Mouse (Mus musculus) kidney, embryonic 14.5 days (tissue): Measurements from ENCODE around the gene Slc41a2. TPM values are rescaled to one million over a fixed set of nuclear protein-coding genes. Genes with fewer than 3 reads are reported as not detected.

Experiments used
- ATAC-seq: fragments of 200-750 bp; cut with Nextera tagmentation; 2 replicates; pipeline ENCODE4 v1.8.0; 2017; ENCODE audit warnings: moderate number of reproducible peaks, mild to moderate bottlenecking, moderate TSS enrichment, moderate library complexity; ENCODE audit not compliant: low FRiP score, low TSS enrichment
- H3K27ac ChIP-seq: fragments of 300-500 bp; sonication (generic); 2 replicates; pipeline ENCODE4 v1.5.1; 2014; ENCODE audit warnings: low read depth, mild to moderate bottlenecking, low read length, moderate library complexity, mixed read lengths
- H3K27me3 ChIP-seq: fragments of 300-500 bp; sonication (generic); 2 replicates; pipeline ENCODE4 v1.6.1; 2014; ENCODE audit warnings: mild to moderate bottlenecking, low read length; ENCODE audit not compliant: control insufficient read depth, insufficient read depth
- H3K36me3 ChIP-seq: fragments of 300-500 bp; sonication (generic); 2 replicates; pipeline ENCODE4 v1.6.1; 2014; ENCODE audit warnings: low read length, mixed read lengths; ENCODE audit not compliant: control insufficient read depth, insufficient read depth
- H3K4me1 ChIP-seq: fragments of 300-500 bp; sonication (generic); 2 replicates; pipeline ENCODE4 v1.6.1; 2014; ENCODE audit warnings: low read length, mixed read lengths; ENCODE audit not compliant: control insufficient read depth, insufficient read depth
- H3K4me2 ChIP-seq: fragments of 300-500 bp; sonication (generic); replicated peaks from 2 replicates; pipeline ENCODE4 v1.6.1; 2014; ENCODE audit warnings: low read depth, mild to moderate bottlenecking, low read length
- H3K4me3 ChIP-seq: fragments of 300-500 bp; sonication (generic); 2 replicates; pipeline ENCODE4 v1.5.1; 2014; ENCODE audit warnings: mild to moderate bottlenecking, low read length
- H3K9ac ChIP-seq: fragments of 300-500 bp; sonication (generic); 2 replicates; pipeline ENCODE4 v1.6.1; 2014; ENCODE audit warnings: low read depth, mild to moderate bottlenecking, low read length, moderate library complexity
- H3K9me3 ChIP-seq: fragments of 300-500 bp; sonication (generic); 2 replicates; pipeline ENCODE4 v1.6.1; 2016; ENCODE audit warnings: low read length; ENCODE audit not compliant: control insufficient read depth
- WGBS: fragments of 180-500 bp; shearing (Covaris S2); extraction: QIAGEN DNeasy Blood & Tissue Kit; methylation state at CpG from one replicate; pipeline ENCODE4 v1.1.7; 2014; 5-methylcytosine and 5-hydroxymethylcytosine counted together
- polyA plus RNA-seq: library from polyadenylated mRNA; unstranded; fragments of >200 nt; fragmentation: Nextera tagmentation; extraction: Ambion mirVana; gene quantifications from 2 replicates; pipeline ENCODE4 v1.2.1, GENCODE M21; 2014

The Slc41a2 gene
- polyA plus RNA-seq, 1 experiment from 2014 or later = 0.50 TPM

GRCm38 (mm10) chr10:83284916-83285315 lies 52.8 kb downstream of the Slc41a2 start:
- H3K4me1 ChIP-seq = no peaks in the 10 kb centered on the region
- H3K4me2 ChIP-seq = no peak overlapping the region
- H3K9me3 ChIP-seq = no peaks in the 10 kb centered on the region
- H3K27ac ChIP-seq = no peak overlapping the region
- no peak for ATAC-seq
- H3K9ac ChIP-seq = no peak overlapping the region
- H3K36me3 ChIP-seq = no peaks in the 10 kb centered on the region
- 92% methylated on average over 4 of the region's 4 CpGs for WGBS
- H3K4me3 ChIP-seq = no peak overlapping the region
- no peaks in the 10 kb centered on the region; the same call in 1 of the 2 replicates for H3K27me3 ChIP-seq

- Histone ChIP-seq H3K27me3 (no peaks in the 10 kb centered on the region), H3K9me3 (no peaks in the 10 kb centered on the region), H3K4me3 (no peak overlapping the region), H3K4me1 (no peaks in the 10 kb centered on the region), H3K4me2 (no peak overlapping the region), H3K36me3 (no peaks in the 10 kb centered on the region), H3K9ac (no peak overlapping the region), H3K27ac (no peak overlapping the region)
- 47% methylated on average over 13 of the region's 13 CpGs for WGBS
- no peak for ATAC-seq
These were observed 71.0 kb downstream of the Slc41a2 start for GRCm38 (mm10) chr10:83266731-83267130.

- no peaks in the 10 kb centered on the region for H3K27me3 ChIP-seq
- no peaks in the 10 kb centered on the region for H3K36me3 ChIP-seq
- H3K4me2 ChIP-seq = no peak overlapping the region
- no peak overlapping the region for H3K27ac ChIP-seq
- no peak overlapping the region for H3K4me3 ChIP-seq
- ATAC-seq = no peak
- 89% methylated on average over 5 of the region's 5 CpGs for WGBS
- H3K9me3 ChIP-seq = no peaks in the 10 kb centered on the region
- H3K4me1 ChIP-seq = no peaks in the 10 kb centered on the region
- no peak overlapping the region for H3K9ac ChIP-seq
These were observed 71.4 kb downstream of the Slc41a2 start for GRCm38 (mm10) chr10:83266241-83266640.

- Histone ChIP-seq H3K9ac (no peak overlapping the region), H3K27me3 (no peaks in the 10 kb centered on the region), H3K36me3 (no peaks in the 10 kb centered on the region), H3K27ac (no peak overlapping the region), H3K4me2 (no peak overlapping the region), H3K4me1 (no peaks in the 10 kb centered on the region), H3K9me3 (no peaks in the 10 kb centered on the region), H3K4me3 (no peak overlapping the region)
- no peak for ATAC-seq
- 65% methylated on average over 8 of the region's 8 CpGs for WGBS
These were observed 73.0 kb downstream of the Slc41a2 start for GRCm38 (mm10) chr10:83264680-83265079.

- H3K27ac ChIP-seq = no peak overlapping the region
- ATAC-seq = no peak
- no peaks in the 10 kb centered on the region for H3K36me3 ChIP-seq
- 51% methylated on average over 2 of the region's 2 CpGs for WGBS
- H3K9ac ChIP-seq = no peak overlapping the region
- no peaks in the 10 kb centered on the region for H3K9me3 ChIP-seq
- H3K4me1 ChIP-seq = no peaks in the 10 kb centered on the region
- no peak overlapping the region for H3K4me3 ChIP-seq
- H3K4me2 ChIP-seq = no peak overlapping the region
- no peaks in the 10 kb centered on the region for H3K27me3 ChIP-seq
These were observed 73.6 kb downstream of the Slc41a2 start for GRCm38 (mm10) chr10:83264056-83264455.

GRCm38 (mm10) chr10:83261264-83261663 lies 76.4 kb downstream of the Slc41a2 start:
- no peak for ATAC-seq
- Histone ChIP-seq H3K9ac (no peak overlapping the region), H3K4me3 (no peak overlapping the region), H3K4me2 (no peak overlapping the region), H3K9me3 (no peaks in the 10 kb centered on the region), H3K27ac (no peak overlapping the region), H3K4me1 (no peaks in the 10 kb centered on the region), H3K36me3 (no peaks in the 10 kb centered on the region), H3K27me3 (no peaks in the 10 kb centered on the region)
- 67% methylated on average over 4 of the region's 4 CpGs for WGBS

GRCm38 (mm10) chr10:83251377-83251776 lies 86.3 kb downstream of the Slc41a2 start:
- Histone ChIP-seq H3K9ac (no peak overlapping the region), H3K4me1 (no peaks in the 10 kb centered on the region), H3K9me3 (no peaks in the 10 kb centered on the region), H3K4me3 (no peak overlapping the region), H3K4me2 (no peak overlapping the region), H3K27ac (no peak overlapping the region), H3K27me3 (no peaks in the 10 kb centered on the region), H3K36me3 (no peaks in the 10 kb centered on the region)
- 71% methylated on average over 8 of the region's 8 CpGs for WGBS
- no peak for ATAC-seq

- H3K4me3 ChIP-seq = no peak overlapping the region
- no peak overlapping the region for H3K4me2 ChIP-seq
- no peaks in the 10 kb centered on the region for H3K4me1 ChIP-seq
- H3K36me3 ChIP-seq = no peaks in the 10 kb centered on the region
- no peak overlapping the region for H3K27ac ChIP-seq
- no peaks in the 10 kb centered on the region for H3K9me3 ChIP-seq
- H3K9ac ChIP-seq = no peak overlapping the region
- no peaks in the 10 kb centered on the region for H3K27me3 ChIP-seq
- WGBS = 64% methylated on average over 7 of the region's 7 CpGs
- no peak for ATAC-seq
These were observed 89.6 kb downstream of the Slc41a2 start for GRCm38 (mm10) chr10:83248036-83248435.

- ATAC-seq = no peak
- H3K4me3 ChIP-seq = no peak overlapping the region
- H3K27ac ChIP-seq = no peak overlapping the region
- H3K9ac ChIP-seq = no peak overlapping the region
- no peaks in the 10 kb centered on the region for H3K27me3 ChIP-seq
- no peak overlapping the region for H3K4me2 ChIP-seq
- H3K36me3 ChIP-seq = no peaks in the 10 kb centered on the region
- 66% methylated on average over 7 of the region's 7 CpGs for WGBS
- no peaks in the 10 kb centered on the region for H3K4me1 ChIP-seq
- H3K9me3 ChIP-seq = no peaks in the 10 kb centered on the region
These were observed 92.0 kb downstream of the Slc41a2 start for GRCm38 (mm10) chr10:83245720-83246119.

GRCm38 (mm10) chr10:83244131-83244530 lies 93.6 kb downstream of the Slc41a2 start:
- Histone ChIP-seq H3K4me2 (no peak overlapping the region), H3K9ac (no peak overlapping the region)
- WGBS = 32% methylated on average over 6 of the region's 6 CpGs

More at GRCm38 (mm10) chr10:83244131-83244530, 93.6 kb downstream of the Slc41a2 start:
- ATAC-seq = no peak
- no peak overlapping the region for H3K4me3 ChIP-seq
- no peaks in the 10 kb centered on the region for H3K4me1 ChIP-seq
- H3K36me3 ChIP-seq = no peaks in the 10 kb centered on the region
- no peaks in the 10 kb centered on the region for H3K9me3 ChIP-seq
- H3K27ac ChIP-seq = no peak overlapping the region
- no peaks in the 10 kb centered on the region for H3K27me3 ChIP-seq
